Mouse (Mus musculus) stomach, postnatal 0 days (tissue): Measurements from ENCODE around the gene Tmco5. TPM values are rescaled to one million over a fixed set of nuclear protein-coding genes. Genes with fewer than 3 reads are reported as not detected.

Experiments
- ATAC-seq: fragments of 200-750 bp; cut with Nextera tagmentation; 2 replicates; pipeline ENCODE4 v1.8.0; 2017; ENCODE audit not compliant: low FRiP score, low TSS enrichment
- DNase-seq: peaks from one replicate; pipeline ENCODE4 v3.0.0-alpha.2; 2016; ENCODE audit warnings: low spot score
- H3K27ac ChIP-seq: fragments of 300-500 bp; sonication (generic); replicated peaks from 2 replicates; pipeline ENCODE4 v1.5.1; 2014; ENCODE audit warnings: mild to moderate bottlenecking, control low read depth
- H3K27me3 ChIP-seq: fragments of 300-500 bp; sonication (generic); 2 replicates; pipeline ENCODE4 v1.6.1; 2014; ENCODE audit warnings: low read length; ENCODE audit not compliant: control insufficient read depth, insufficient read depth
- H3K36me3 ChIP-seq: fragments of 300-500 bp; sonication (generic); 2 replicates; pipeline ENCODE4 v1.6.1; 2014; ENCODE audit warnings: low read length, mixed read lengths; ENCODE audit not compliant: control insufficient read depth, insufficient read depth
- H3K4me1 ChIP-seq: fragments of 300-500 bp; sonication (generic); replicated peaks from 2 replicates; pipeline ENCODE4 v1.6.1; 2014; ENCODE audit warnings: antibody characterized with exemption; ENCODE audit not compliant: control insufficient read depth, insufficient read depth
- H3K4me2 ChIP-seq: fragments of 300-500 bp; sonication (generic); replicated peaks from 2 replicates; pipeline ENCODE4 v1.6.1; 2014; ENCODE audit warnings: low read depth, mild to moderate bottlenecking, control low read depth, moderate library complexity
- H3K4me3 ChIP-seq: fragments of 300-500 bp; sonication (generic); 2 replicates; pipeline ENCODE4 v1.5.1; 2014; ENCODE audit warnings: low read depth, low read length, control low read depth
- H3K9ac ChIP-seq: fragments of 300-500 bp; sonication (generic); 2 replicates; pipeline ENCODE4 v1.6.1; 2014; ENCODE audit warnings: mild to moderate bottlenecking, low read length, control low read depth, mixed read lengths
- H3K9me3 ChIP-seq: fragments of 300-500 bp; sonication (generic); 2 replicates; pipeline ENCODE4 v1.6.1; 2016; ENCODE audit warnings: low read length; ENCODE audit not compliant: control insufficient read depth
- CTCF ChIP-seq: IDR thresholded peaks from 2 replicates; pipeline ENCODE4 v1.5.1; 2016; ENCODE audit warnings: antibody characterized with exemption, low read depth, mild to moderate bottlenecking, moderate library complexity
- EP300 ChIP-seq: optimal IDR thresholded peaks from 2 replicates; pipeline ENCODE3; 2016; ENCODE audit warnings: antibody characterized with exemption
- whole genome bisulfite sequencing: fragments of 180-500 bp; shearing (Covaris S2); extraction: QIAGEN DNeasy Blood & Tissue Kit; methylation state at CpG from one replicate; pipeline ENCODE4 v1.1.7; 2014; 5-methylcytosine and 5-hydroxymethylcytosine counted together
- polyA plus RNA-seq: library from polyadenylated mRNA; unstranded; fragments of >200 nt; fragmentation: Nextera tagmentation; extraction: Ambion mirVana; gene quantifications from 2 replicates; pipeline ENCODE4 v1.2.1, GENCODE M21; 2015

Gene Tmco5
- polyA plus RNA-seq, 1 experiment from 2014 or later: not detected

DNA sequence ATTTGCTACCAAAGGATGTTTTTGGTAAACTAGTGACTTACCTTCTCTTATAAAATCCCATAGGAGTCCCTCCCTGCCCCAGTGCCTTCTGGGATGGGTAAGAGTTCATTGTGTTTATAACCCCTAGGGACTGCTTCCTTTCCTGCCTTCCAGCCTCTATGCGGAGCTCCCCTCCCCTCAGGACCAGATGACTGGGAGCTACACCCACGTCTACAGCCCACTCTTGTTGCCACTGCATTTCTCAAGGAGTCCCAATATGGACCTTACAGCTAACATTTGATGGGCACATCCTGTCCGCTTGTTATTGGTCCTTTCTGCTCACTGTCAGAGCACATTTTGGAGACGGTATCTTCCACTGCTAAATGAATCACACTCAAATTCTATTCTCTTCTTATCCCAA lies 36.1 kb downstream of the Tmco5 start:
- no peaks in the 10 kb centered on the region for H3K27me3 ChIP-seq
- no peaks in the 10 kb centered on the region for H3K36me3 ChIP-seq
- no peaks in the 10 kb centered on the region for H3K4me1 ChIP-seq
- TF ChIP-seq EP300: no peak
- no peak for TF ChIP-seq CTCF
- 73% methylated on average over 4 of the region's 4 CpGs for WGBS
- H3K4me2 ChIP-seq: no peak overlapping the region
- no peak overlapping the region for H3K9ac ChIP-seq
- no peak for ATAC-seq
- H3K27ac ChIP-seq: no peak overlapping the region
- no peak for DNase-seq
- H3K9me3 ChIP-seq: no peaks in the 10 kb centered on the region
- H3K4me3 ChIP-seq: no peak overlapping the region

DNA sequence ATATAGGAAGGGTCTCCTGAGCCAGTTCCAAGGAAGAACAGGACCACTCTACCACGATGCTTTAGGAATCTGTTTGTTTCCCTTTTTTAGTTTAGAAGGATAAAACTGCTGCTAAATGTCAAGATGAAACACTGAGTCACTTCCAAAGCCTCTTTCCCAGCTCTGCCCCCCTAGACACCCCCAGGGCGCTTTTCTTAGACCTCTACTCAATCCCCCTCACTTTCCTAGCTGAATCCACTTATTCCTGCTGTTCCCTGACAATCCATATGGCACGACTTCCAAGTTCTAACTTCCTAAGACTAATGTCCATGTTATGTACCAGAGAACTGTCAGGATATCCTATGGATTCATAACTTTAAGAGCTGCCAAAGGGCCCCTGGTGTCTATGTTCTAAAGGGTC lies 40.1 kb downstream of the Tmco5 start:
- no peak overlapping the region for H3K4me3 ChIP-seq
- ATAC-seq (no peak), DNase-seq (no peak)
- no peak overlapping the region for H3K27ac ChIP-seq
- H3K27me3 ChIP-seq: no peaks in the 10 kb centered on the region
- no peaks in the 10 kb centered on the region for H3K9me3 ChIP-seq
- no peaks in the 10 kb centered on the region for H3K36me3 ChIP-seq
- 67% methylated on average over 3 of the region's 3 CpGs for WGBS
- no peak overlapping the region for H3K4me2 ChIP-seq
- no peak for TF ChIP-seq CTCF
- TF ChIP-seq EP300: no peak
- H3K9ac ChIP-seq: no peak overlapping the region
- H3K4me1 ChIP-seq: no peaks in the 10 kb centered on the region

DNA sequence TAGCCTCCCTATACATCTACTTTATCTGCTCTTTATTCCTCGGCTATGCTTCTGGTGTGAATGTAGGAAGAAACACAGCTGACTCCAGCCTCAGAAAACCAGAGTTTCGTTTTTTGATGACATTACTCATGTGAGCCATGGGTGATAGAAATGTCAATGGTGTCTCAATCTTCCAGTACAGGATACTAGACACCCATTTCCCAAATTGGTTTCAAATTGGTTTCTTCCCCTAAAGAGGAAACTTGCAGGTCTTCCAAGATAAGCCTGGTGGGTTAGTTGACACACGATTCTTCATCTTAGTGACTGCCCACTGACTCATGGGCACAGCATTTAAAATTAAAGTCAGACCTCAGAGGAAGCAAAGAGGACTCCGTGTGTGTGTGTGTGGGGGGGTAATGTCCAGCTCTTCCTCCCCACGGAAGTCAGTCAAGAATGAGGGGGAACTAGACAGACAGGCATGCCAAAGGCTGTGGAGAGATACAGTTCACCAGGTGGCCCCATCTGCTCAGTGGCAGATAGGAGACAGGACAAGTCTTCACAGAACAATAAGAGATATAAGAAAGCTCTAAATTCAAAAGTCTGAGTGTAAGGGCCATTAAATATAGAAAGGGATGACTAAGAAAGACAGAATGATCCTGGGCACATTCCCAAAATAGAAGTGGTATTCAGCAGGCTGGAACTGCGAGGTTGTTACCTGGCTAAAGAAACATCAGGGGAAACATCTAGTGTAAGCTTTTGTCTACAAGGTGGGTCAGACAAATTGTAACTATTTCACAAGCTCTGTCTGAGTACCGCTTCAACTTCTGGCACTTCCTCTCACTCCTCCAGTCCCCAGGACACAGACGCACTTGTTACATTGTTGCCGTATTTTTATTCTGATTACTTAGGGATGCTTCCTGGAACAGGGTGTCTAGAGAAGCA lies 44.3 kb downstream of the Tmco5 start:
- no peak overlapping the region for H3K4me2 ChIP-seq
- TF ChIP-seq EP300: no peak
- TF ChIP-seq CTCF: no peak
- ATAC-seq (no peak), DNase-seq (no peak)
- 53% methylated on average over 9 of the region's 9 CpGs for WGBS
- H3K9ac ChIP-seq: no peak overlapping the region
- no peak overlapping the region for H3K27ac ChIP-seq
- no peaks in the 10 kb centered on the region for H3K27me3 ChIP-seq
- H3K4me1 ChIP-seq: no peaks in the 10 kb centered on the region
- no peaks in the 10 kb centered on the region for H3K9me3 ChIP-seq
- H3K36me3 ChIP-seq: no peaks in the 10 kb centered on the region
- no peak overlapping the region for H3K4me3 ChIP-seq

DNA sequence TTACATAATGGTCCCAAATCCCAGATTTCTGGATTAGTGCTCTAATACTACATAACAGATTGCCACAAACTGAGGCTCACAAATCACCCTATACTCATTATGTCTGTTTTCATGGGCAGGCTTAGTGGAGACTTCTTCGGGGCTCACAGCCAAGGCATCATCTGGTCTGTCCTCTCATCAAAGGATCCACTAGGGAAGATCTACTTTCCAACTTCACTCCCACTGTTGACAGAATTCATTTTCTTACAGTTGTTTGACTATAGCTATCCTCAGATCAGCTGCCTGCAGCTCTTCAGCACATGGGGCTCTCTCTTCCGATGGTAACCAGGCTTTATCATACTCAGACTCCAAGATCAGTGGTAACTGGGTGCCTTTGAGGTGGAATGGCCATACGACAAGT lies 45.2 kb downstream of the Tmco5 start:
- Histone ChIP-seq H3K4me1 (no peaks in the 10 kb centered on the region), H3K27ac (no peak overlapping the region), H3K9ac (no peak overlapping the region), H3K4me2 (no peak overlapping the region), H3K4me3 (no peak overlapping the region), H3K36me3 (no peaks in the 10 kb centered on the region), H3K27me3 (no peaks in the 10 kb centered on the region), H3K9me3 (no peaks in the 10 kb centered on the region)
- no peak for TF ChIP-seq CTCF
- TF ChIP-seq EP300: no peak
- no peak for ATAC-seq
- DNase-seq: no peak
- WGBS: 66% methylated on average over 3 of the region's 3 CpGs

DNA sequence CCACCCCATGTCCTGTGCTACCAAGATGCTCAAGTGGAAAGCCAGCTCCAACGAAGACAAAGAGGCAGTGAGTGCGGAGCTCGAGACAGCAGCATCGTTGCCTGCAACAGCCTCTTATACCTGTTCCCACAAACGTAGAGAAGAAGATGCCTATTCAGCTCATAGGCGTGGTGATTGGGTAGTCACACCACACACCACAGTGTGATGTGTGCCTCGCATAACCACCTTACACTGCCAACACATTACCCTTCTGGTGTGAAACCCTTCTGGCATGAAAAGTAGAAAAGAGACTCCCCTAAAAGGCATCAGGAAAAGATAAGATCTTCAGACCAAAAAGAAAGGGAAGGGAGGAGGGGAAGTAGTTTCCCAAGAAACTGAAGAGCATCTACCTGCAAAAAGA lies 45.8 kb downstream of the Tmco5 start:
- 83% methylated on average over 7 of the region's 7 CpGs for WGBS
- DNase-seq: no peak
- Histone ChIP-seq H3K4me1 (no peaks in the 10 kb centered on the region), H3K27ac (no peak overlapping the region), H3K36me3 (no peaks in the 10 kb centered on the region), H3K27me3 (no peaks in the 10 kb centered on the region), H3K9me3 (no peaks in the 10 kb centered on the region), H3K9ac (no peak overlapping the region), H3K4me2 (no peak overlapping the region), H3K4me3 (no peak overlapping the region)
- TF ChIP-seq CTCF (no peak), EP300 (no peak)
- no peak for ATAC-seq

DNA sequence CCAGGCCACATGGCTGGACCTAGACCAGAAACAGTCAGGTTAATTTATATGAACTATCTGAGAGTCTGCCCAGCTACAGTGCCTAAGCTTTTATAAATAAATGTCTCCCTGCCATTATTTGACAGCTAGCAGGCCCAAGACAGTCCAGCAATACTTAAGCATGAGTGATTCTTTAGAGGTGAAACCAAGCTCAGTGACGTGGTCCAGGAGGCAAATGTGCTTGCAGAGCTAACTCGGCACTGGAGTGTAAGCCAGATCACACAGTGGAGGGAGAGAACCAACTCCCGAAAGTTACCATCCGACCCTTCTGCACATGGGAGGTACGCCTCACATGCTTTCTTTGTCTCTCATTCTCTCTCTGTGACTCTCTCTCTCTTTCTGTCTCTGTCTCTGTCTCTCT lies 46.7 kb downstream of the Tmco5 start:
- no peak for TF ChIP-seq EP300
- TF ChIP-seq CTCF: no peak
- Histone ChIP-seq H3K4me2 (no peak overlapping the region), H3K27me3 (no peaks in the 10 kb centered on the region), H3K9ac (no peak overlapping the region), H3K36me3 (no peaks in the 10 kb centered on the region), H3K9me3 (no peaks in the 10 kb centered on the region), H3K4me3 (no peak overlapping the region), H3K4me1 (no peaks in the 10 kb centered on the region), H3K27ac (no peak overlapping the region)
- 60% methylated on average over 5 of the region's 5 CpGs for WGBS
- no peak for DNase-seq
- ATAC-seq: no peak
